Mouse (Mus musculus): ENCODE measurements around the gene Olfr916.

The Olfr916 gene

DNA sequence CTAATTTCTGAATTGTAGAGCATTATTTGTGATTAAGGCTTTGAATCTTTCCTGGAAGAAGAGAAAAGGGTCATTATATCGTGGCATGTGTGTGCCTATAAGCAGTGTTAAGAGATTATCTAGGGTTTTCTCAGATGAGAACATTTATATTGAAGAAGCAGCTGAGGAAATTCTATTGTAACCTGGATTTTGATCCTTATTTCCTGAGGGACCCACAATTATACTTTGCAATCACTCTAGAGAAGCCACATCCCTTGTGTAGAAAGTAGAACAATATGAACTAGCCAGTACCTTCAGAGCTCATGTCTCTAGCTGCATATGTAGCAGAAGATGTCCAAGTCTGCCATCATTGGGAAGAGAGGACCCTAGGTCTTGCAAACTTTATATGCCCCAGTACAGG lies at the start of gene Olfr916:
Olfr916 (minus strand) TSS at position 101 of the 400 bp plus-strand sequence.
- DNase-seq (ENCODE audit: low spot score in 2 of 2) = no peak

DNA sequence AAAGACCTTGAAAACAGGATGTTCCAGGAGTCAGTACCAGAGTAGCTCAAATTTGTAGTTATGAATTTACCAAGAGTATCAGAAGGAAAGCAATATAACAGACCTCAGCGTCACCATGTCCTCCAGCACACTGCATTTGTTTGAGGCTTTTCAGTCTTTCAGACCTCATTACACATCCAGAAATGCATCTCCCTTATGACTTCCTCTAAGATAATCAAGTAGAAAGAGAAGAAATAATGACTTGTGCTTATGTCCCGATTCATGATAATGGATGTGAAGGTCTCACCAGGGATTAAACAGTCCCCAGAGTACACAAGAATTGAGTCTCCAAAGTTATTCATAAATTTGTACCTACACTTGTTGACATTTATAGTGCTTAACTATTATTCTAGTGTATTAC lies 14.8 kb upstream of the Olfr916 start, which contains the start of gene Olfr918:
Olfr918 (minus strand) TSS at position 101 of the 400 bp plus-strand sequence.
- DNase-seq (ENCODE audit: low spot score in 2 of 2) = no peak

DNA sequence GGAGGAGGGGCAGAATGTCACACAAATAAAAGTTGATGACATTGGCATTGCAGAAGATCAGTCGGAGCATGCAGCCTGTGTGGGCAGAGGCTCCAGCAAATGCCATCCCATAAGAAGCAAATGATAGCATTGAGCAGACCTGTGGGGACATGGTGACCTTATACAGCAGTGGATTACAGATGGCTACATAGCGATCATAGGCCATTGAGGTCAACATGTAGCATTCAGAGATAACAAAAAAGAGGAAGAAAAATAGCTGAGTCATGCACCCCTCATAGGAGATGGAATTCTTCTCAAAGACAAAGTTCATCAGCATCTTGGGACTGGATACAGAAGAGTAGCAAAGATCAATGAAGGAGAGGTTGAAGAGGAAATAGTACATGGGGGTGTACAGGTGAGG lies 13.2 kb upstream of the Olfr916 start:
- DNase-seq (ENCODE audit: low spot score in 2 of 2) = no peak

DNA sequence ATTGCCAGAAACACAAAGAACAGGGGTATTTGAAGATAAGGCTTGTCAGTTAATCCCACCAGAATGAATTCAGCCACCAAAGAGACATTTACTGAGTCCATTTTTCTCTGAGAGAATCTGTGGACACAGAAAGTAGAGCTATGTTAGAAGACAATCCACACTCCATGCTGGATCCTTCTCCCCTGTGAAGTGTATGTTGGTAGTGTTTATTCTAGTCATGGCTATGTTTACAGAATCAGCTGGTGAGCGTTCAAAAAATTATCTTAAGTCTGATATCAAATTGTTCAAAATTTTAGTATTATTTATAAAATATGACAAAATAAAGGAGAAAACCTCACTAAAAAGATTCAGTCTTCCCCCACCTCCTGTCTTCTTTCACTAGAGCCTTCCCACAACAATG lies 6.1 kb upstream of the Olfr916 start, which contains the start of gene Olfr917:
Olfr917 (minus strand) TSS at position 101 of the 400 bp plus-strand sequence.
- no peak for DNase-seq (ENCODE audit: low spot score in 2 of 2)

DNA sequence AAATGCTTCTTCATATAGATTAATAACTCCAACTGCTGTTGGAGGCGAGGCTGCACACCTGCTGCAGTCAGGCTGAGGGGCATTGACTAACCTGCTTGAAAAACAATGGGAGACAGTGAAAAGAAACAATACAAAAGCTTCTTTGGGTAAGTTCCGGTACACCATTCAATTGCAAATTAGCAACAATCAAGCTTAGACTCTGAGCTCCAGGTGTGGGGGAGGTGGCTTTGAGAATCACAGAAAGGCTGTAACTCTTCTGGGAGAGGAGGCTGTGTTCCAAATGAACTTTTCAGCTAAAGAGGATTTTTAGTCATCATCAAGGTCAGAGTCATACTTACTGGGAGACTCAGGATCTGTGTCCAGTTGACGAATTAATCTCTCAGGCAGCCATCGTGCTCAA lies 27.3 kb downstream of the Olfr916 start:
- DNase-seq (ENCODE audit: low spot score in 2 of 2) = no peak
